Mouse (Mus musculus) lung, adult 2 months (tissue): ENCODE measurements around the gene Gm19426.

ENCODE experiments used
- CTCF ChIP-seq: fragments of 200-500 bp; IDR thresholded peaks from 2 replicates; pipeline ENCODE4 v1.5.1; 2011; ENCODE audit warnings: mild to moderate bottlenecking, low read length, control low read depth; ENCODE audit not compliant: insufficient read depth
- POLR2A ChIP-seq: fragments of 200-500 bp; IDR thresholded peaks from 2 replicates; pipeline ENCODE4 v1.6.1; 2011; ENCODE audit warnings: low read depth, mild to moderate bottlenecking, control low read depth, low read length, borderline replicate concordance; ENCODE audit errors: extremely low read depth

GRCm38 (mm10) chr2:84717357-84717756 is 26.1 kb downstream of the Gm19426 start:
- TF ChIP-seq CTCF = no peak
- TF ChIP-seq POLR2A = no peak
